Mouse (Mus musculus) heart, adult 2 months (tissue): ENCODE data around the gene Dsn1. TPM values are rescaled to one million over a fixed set of nuclear protein-coding genes. Genes with fewer than 3 reads are reported as not detected.

ENCODE experiments used
- DNase-seq, 2 experiments: peaks; one replicate each; pipeline ENCODE4 v3.0.0; 2021
- H3K27ac ChIP-seq: fragments of 200-600 bp; 2 replicates; pipeline ENCODE4 v1.8.1; 2022
- H3K27me3 ChIP-seq: fragments of 200-500 bp; 2 replicates; pipeline ENCODE4 v1.6.1; 2012; ENCODE audit warnings: mild to moderate bottlenecking, low read length, inconsistent platforms, mixed read lengths; ENCODE audit not compliant: control insufficient read depth, insufficient read depth
- H3K36me3 ChIP-seq: fragments of 200-500 bp; 2 replicates; pipeline ENCODE4 v1.6.1; 2012; ENCODE audit warnings: low read length, inconsistent platforms; ENCODE audit not compliant: control insufficient read depth, insufficient read depth
- H3K4me1 ChIP-seq: fragments of 200-500 bp; 2 replicates; pipeline ENCODE4 v1.6.1; 2011; ENCODE audit warnings: low read length; ENCODE audit not compliant: control insufficient read depth, insufficient read depth
- H3K4me3 ChIP-seq: fragments of 200-600 bp; 2 replicates; pipeline ENCODE4 v1.8.1; 2022
- H3K79me2 ChIP-seq: fragments of 200-500 bp; replicated peaks from 2 replicates; pipeline ENCODE4 v1.6.1; 2012; ENCODE audit warnings: mild to moderate bottlenecking, inconsistent platforms, low read length, moderate library complexity, mixed read lengths; ENCODE audit not compliant: control insufficient read depth, insufficient read depth
- H3K9ac ChIP-seq: fragments of 200-500 bp; 2 replicates; pipeline ENCODE4 v1.6.1; 2012; ENCODE audit warnings: low read depth, mild to moderate bottlenecking, control low read depth, inconsistent platforms, low read length, mixed read lengths
- CTCF ChIP-seq: fragments of 200-600 bp; IDR thresholded peaks from 2 replicates; pipeline ENCODE4 v1.8.1; 2022; ENCODE audit warnings: antibody characterized with exemption, mild to moderate bottlenecking, moderate library complexity
- EP300 ChIP-seq: fragments of 200-500 bp; IDR thresholded peaks from 2 replicates; pipeline ENCODE4 v1.6.1; 2011; ENCODE audit warnings: low read depth, low read length, control low read depth; ENCODE audit not compliant: insufficient read depth
- POLR2A ChIP-seq: fragments of 200-500 bp; IDR thresholded peaks from 2 replicates; pipeline ENCODE4 v1.6.1; 2011; ENCODE audit warnings: mild to moderate bottlenecking, low read depth, low read length, control low read depth; ENCODE audit not compliant: insufficient read depth
- WGBS: fragments of 180-500 bp; shearing (Covaris S2); methylation state at CpG from one replicate; pipeline ENCODE4 v1.1.7; 2018; 5-methylcytosine and 5-hydroxymethylcytosine counted together
- intact Hi-C: fragments of 180-260 bp; cut with DNase I; formaldehyde crosslinking; loops from one replicate; pipeline ENCODE4 v1.15.1; 2025
- polyA plus RNA-seq: library from polyadenylated mRNA; depleted of rRNA; stranded (reverse); fragments of >200 nt; gene quantifications from 2 replicates; pipeline ENCODE4 v1.2.3, GENCODE M21; 2012; rRNA removed
- total RNA-seq, 2 experiments: library from RNA; stranded (reverse); gene quantifications; 2 replicates each; pipeline ENCODE4 v1.2.3; 2021

Gene Dsn1
- total and polyA plus RNA-seq, 3 experiments: 0.70 to 1.8 (median 1.3) TPM

GRCm38 (mm10) chr2:156957035-156957434 lies 49.9 kb downstream of the Dsn1 start:
- no peaks in the 10 kb centered on the region for H3K36me3 ChIP-seq
- H3K27me3 ChIP-seq: no peaks in the 10 kb centered on the region
- H3K4me3 ChIP-seq: no peak overlapping the region
- intact Hi-C loops: no loop called here
- no peaks in the 10 kb centered on the region for H3K79me2 ChIP-seq
- H3K4me1 ChIP-seq: no peaks in the 10 kb centered on the region
- TF ChIP-seq EP300: no peak
- no peak for TF ChIP-seq POLR2A
- TF ChIP-seq CTCF: no peak
- H3K27ac ChIP-seq: no peak overlapping the region
- no peak overlapping the region for H3K9ac ChIP-seq
- DNase-seq: no peak
- 94% methylated on average over 2 of the region's 2 CpGs for WGBS

GRCm38 (mm10) chr2:156956306-156956705 lies 50.6 kb downstream of the Dsn1 start:
- intact Hi-C loops: no loop called here
- Histone ChIP-seq H3K4me3 (no peak overlapping the region), H3K27ac (no peak overlapping the region), H3K9ac (no peak overlapping the region), H3K36me3 (no peaks in the 10 kb centered on the region), H3K4me1 (no peaks in the 10 kb centered on the region), H3K27me3 (no peaks in the 10 kb centered on the region), H3K79me2 (no peaks in the 10 kb centered on the region)
- TF ChIP-seq EP300 (no peak), POLR2A (no peak), CTCF (no peak)
- 79% methylated on average over 7 of the region's 7 CpGs for WGBS
- no peak for DNase-seq

- intact Hi-C loops: no loop called here
- H3K4me1 ChIP-seq: no peaks in the 10 kb centered on the region
- H3K79me2 ChIP-seq: no peaks in the 10 kb centered on the region
- H3K4me3 ChIP-seq: no peak overlapping the region
- no peaks in the 10 kb centered on the region for H3K27me3 ChIP-seq
- H3K27ac ChIP-seq: no peak overlapping the region
- no peak for DNase-seq
- no peak overlapping the region for H3K9ac ChIP-seq
- no peak for TF ChIP-seq CTCF
- TF ChIP-seq POLR2A: no peak
- no peak for TF ChIP-seq EP300
- H3K36me3 ChIP-seq: no peaks in the 10 kb centered on the region
- WGBS: 88% methylated on average over 5 of the region's 5 CpGs
Observed at GRCm38 (mm10) chr2:156954463-156954862, 52.5 kb downstream of the Dsn1 start.

- TF ChIP-seq POLR2A (no peak), EP300 (no peak), CTCF (no peak)
- Histone ChIP-seq H3K4me1 (no peaks in the 10 kb centered on the region), H3K79me2 (no peaks in the 10 kb centered on the region), H3K4me3 (no peak overlapping the region), H3K36me3 (no peaks in the 10 kb centered on the region), H3K27me3 (no peaks in the 10 kb centered on the region), H3K9ac (no peak overlapping the region), H3K27ac (no peak overlapping the region)
- WGBS: 97% methylated on average over 10 of the region's 10 CpGs
- no peak for DNase-seq
- intact Hi-C loops: no loop called here
Observed at GRCm38 (mm10) chr2:156951301-156952094, 55.5 kb downstream of the Dsn1 start.

- TF ChIP-seq POLR2A: no peak
- no peaks in the 10 kb centered on the region for H3K79me2 ChIP-seq
- H3K27ac ChIP-seq: no peak overlapping the region
- H3K27me3 ChIP-seq: no peaks in the 10 kb centered on the region
- H3K4me3 ChIP-seq: no peak overlapping the region
- intact Hi-C loops: no loop called here
- no peaks in the 10 kb centered on the region for H3K4me1 ChIP-seq
- WGBS: 89% methylated on average over 3 of the region's 3 CpGs
- H3K9ac ChIP-seq: no peak overlapping the region
- no peak for DNase-seq
- no peaks in the 10 kb centered on the region for H3K36me3 ChIP-seq
Observed at GRCm38 (mm10) chr2:156950816-156951215, 56.1 kb downstream of the Dsn1 start.

Other genes with a start within 250 kb of the Dsn1 start
- 100 to 1,000 TPM in 1 of 2 experiments, 10 to 100 TPM in 1; 86.6 to 107 TPM for gene Myl9, start 231.7 kb downstream of the Dsn1 start, total RNA-seq
- gene Myl9, start 231.7 kb downstream of the Dsn1 start, polyA plus RNA-seq: 176 and 204 TPM in 2 replicates
- under 1 TPM; 0.63 to 0.66 TPM for gene Tgif2, start 167.1 kb downstream of the Dsn1 start, total RNA-seq
- 0.76 and 1.2 TPM in 2 replicates for gene Tgif2, start 167.1 kb downstream of the Dsn1 start, polyA plus RNA-seq
- gene 4930518I15Rik, start 149.2 kb downstream of the Dsn1 start, total RNA-seq: under 1 TPM; 0.55 to 0.84 TPM
- gene 4930518I15Rik, start 149.2 kb downstream of the Dsn1 start, polyA plus RNA-seq: 0.59 and 1.7 TPM in 2 replicates
- gene Rab5if, start 144.0 kb downstream of the Dsn1 start, total RNA-seq: 100 to 1,000 TPM; 104 to 116 TPM
- 64.4 and 119 TPM in 2 replicates for gene Rab5if, start 144.0 kb downstream of the Dsn1 start, polyA plus RNA-seq
- not detected for gene Sla2, start 120.0 kb downstream of the Dsn1 start, total RNA-seq
- gene Sla2, start 120.0 kb downstream of the Dsn1 start, polyA plus RNA-seq: 0.33 TPM in 1 of 2 replicates, not detected in the other
- 10 to 100 TPM; 19.8 to 23.6 TPM for gene Ndrg3, start 15.1 kb downstream of the Dsn1 start, total RNA-seq
- 21.5 and 33.5 TPM in 2 replicates for gene Ndrg3, start 15.1 kb downstream of the Dsn1 start, polyA plus RNA-seq
- gene Soga1, start 72.1 kb upstream of the Dsn1 start, total RNA-seq: 10 to 100 TPM; 10.0 to 11.7 TPM
- 4.8 and 6.6 TPM in 2 replicates for gene Soga1, start 72.1 kb upstream of the Dsn1 start, polyA plus RNA-seq
- gene Tldc2, start 79.9 kb upstream of the Dsn1 start, total RNA-seq: not detected
- gene Tldc2, start 79.9 kb upstream of the Dsn1 start, polyA plus RNA-seq: not detected in 2 replicates
- 10 to 100 TPM; 22.7 to 23.8 TPM for gene Samhd1, start 128.1 kb upstream of the Dsn1 start, total RNA-seq
- gene Samhd1, start 128.1 kb upstream of the Dsn1 start, polyA plus RNA-seq: 19.8 and 22.7 TPM in 2 replicates
- 1 to 10 TPM; 2.0 to 2.1 TPM for gene Rbl1, start 197.4 kb upstream of the Dsn1 start, total RNA-seq
- gene Rbl1, start 197.4 kb upstream of the Dsn1 start, polyA plus RNA-seq: 0.84 and 1.7 TPM in 2 replicates